Mouse (Mus musculus): ENCODE measurements around the gene Ush2a.

Gene Ush2a

DNA sequence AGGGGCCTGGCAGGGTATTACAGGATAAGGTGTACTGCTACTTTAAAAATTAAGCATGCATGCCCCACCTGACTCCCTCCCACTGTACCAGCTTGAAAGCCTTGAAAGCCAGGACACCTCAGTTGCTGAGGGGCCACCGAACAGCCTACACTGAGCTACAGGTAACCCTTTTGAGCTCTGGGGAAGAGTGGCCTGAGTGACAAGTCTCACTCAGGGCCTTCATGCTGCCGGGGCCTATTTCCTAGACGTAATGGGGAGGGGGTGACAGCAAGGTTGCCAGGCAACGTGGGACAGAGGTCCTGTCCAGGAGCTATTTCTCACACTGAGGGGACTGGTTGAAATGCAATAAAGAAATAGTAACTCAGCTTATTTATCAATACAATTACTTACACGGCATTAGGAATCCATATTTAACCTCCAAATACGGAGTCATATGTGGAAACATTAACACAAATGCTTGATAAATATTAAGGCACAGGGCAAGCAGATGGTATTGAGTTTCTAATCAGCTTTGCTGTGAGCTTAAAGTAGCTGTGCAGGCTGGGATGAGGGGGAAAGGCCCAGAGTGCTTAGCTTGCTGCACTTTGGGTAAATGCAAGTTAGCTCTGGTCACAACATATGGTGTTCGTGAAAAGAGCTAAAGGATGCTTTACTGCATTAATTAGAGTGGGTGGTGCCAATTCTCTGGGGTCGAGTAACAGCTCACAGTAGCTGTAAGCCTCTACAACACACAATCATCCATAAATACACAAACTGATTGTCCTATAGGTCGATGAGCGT, at the start of gene Ush2a:
TSS of gene Ush2a (plus strand) at position 121 of the 780 bp plus-strand sequence.
- no peak for DNase-seq

DNA sequence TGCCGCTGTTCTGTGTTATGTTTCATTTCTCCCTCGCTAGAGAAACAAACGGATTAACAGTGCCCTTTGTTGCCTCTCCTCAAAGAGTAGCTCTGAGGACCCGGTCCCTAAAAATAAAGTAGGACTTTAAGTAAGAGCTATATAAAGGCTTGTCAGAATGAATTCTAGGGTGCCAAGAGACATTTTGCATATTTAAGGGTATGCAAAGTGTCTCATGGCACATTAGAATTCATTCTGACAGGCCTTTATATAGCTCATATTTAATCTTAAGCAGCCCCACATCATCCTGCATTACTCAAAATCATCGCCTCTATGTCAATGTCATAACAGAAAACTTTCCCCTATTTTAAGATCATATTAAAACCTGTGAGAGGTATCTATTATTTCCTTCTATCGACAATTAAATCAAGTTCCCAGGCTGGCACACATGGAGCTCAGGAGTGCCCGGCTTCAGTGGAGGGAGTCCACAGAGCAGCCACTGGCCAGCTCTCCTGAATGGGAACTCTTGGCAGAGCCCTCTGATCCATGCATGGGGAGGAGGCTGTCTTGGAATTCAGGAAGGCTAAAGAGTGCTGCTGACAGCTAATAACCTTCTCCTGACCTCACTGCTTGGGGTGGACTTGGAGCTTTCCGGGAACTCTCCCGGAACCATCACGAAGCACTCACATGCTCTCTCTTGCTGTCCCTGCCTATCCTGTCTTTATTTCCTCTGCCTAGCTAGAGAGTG, 46.8 kb upstream of the Ush2a start:
- DNase-seq, result no peak

DNA sequence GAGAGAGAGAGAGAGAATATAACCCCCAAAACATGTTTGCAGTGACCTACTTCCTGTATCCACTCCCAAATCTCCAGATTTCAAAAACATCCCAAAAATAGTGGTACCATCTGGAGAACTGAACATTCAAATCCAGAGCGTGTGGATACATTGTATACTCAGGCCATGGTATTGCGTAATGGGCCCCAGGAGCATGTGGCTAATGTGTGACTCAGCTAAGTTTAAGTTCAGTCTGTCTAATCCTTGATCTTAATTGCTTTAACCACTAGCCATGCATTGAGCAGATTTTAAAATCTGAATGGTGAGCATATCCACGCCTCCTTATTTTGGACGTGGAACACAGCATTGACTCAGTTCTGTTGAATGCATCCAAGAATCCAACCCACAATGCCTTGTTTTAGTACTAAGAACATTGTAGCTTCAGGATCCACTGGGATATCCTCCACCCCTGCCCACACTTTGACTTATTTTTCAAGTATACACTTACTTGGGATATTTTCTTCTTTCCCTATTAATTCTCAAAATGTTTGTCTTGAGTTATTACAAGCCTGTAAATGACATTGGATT, 40.5 kb upstream of the Ush2a start:
- no peak for DNase-seq

DNA sequence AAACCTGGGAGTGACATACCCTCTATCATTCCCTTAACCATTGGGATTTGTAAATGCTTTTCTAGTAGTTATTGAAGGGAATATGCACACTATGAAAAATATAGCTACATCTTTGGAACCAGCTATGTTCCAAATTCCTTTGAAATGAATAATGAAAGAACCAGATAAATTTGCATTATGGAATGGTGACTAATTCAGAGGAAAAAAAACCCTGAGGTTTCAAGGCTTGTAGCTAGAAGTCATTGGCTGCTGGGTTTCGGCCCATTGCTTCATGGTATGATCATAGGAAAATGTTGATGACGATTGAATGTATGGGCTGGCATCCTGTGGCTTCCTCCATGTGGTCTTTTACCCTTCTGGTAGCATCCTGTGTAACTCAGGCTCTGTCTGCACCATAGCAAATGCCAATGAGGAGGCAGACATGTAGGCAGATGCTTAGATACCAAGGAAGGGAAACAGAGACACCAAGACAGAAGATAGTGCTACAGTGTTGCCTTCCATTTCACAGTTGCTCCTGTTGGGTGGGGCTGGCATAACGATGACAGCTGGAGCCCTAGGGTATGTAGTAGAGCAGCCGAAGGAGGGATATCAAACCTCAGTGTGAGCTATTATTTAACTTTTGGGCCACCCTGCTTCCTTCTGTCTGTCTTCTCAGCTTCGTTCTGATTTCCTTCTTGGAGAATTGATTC, 28.6 kb upstream of the Ush2a start:
- no peak for DNase-seq

DNA sequence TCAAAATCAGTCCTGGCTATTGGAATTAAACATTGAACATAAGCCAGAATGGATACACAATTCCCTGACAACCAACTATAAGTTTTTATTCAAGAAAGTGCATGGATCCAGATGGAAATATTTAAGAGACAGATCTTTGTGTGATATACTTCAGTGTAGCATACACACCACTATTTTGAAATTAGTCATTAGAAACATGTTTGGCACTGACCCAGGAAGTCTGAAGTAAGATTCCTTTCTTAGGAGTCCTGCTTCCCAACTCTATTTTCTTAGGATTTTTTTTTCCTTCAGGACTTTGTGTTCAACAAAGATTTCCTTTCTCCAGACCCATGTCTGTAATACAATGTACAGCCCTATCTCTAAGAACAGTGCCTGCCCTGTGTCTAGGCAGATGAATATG, 23.2 kb upstream of the Ush2a start:
- no peak for DNase-seq

DNA sequence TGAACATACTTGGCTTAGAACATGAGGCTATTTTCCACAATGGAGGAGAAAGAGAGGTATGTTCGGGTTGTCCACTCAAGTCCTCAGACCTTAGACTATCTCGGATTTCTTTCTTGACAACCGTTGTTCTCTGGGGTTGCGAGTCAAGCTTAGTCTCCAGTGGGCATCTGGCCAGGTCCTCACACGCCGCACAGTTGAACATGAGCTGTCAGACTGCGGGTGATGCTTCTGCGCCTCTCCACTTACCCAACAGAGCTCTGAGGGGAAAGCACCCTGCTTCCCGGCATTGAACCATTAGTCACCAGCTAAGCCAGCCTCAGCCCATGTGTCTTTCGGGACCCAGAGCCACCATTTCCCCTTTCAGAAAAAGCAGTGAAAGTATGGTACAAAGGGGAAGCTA, 20.1 kb upstream of the Ush2a start:
- DNase-seq, result no peak

DNA sequence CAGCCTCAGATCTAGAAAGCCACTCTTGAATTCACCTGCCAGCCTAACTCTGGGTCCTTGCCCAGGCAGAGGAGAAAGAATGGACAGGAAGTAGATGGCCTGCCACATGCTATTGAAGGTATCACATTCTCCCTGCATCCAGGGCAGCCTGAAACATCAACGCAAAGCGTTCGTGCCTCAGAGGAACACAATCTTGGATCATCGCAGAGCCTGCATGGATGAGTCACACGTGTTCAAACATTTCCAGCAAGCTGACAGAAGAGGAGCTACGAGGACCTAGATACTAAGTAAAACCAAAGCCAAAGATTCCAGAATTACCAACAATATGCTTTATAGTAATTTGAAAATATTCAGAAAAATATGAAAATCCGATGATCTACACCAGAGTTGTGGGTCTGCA, 4.3 kb upstream of the Ush2a start:
- DNase-seq, result peak; percentile 19

DNA sequence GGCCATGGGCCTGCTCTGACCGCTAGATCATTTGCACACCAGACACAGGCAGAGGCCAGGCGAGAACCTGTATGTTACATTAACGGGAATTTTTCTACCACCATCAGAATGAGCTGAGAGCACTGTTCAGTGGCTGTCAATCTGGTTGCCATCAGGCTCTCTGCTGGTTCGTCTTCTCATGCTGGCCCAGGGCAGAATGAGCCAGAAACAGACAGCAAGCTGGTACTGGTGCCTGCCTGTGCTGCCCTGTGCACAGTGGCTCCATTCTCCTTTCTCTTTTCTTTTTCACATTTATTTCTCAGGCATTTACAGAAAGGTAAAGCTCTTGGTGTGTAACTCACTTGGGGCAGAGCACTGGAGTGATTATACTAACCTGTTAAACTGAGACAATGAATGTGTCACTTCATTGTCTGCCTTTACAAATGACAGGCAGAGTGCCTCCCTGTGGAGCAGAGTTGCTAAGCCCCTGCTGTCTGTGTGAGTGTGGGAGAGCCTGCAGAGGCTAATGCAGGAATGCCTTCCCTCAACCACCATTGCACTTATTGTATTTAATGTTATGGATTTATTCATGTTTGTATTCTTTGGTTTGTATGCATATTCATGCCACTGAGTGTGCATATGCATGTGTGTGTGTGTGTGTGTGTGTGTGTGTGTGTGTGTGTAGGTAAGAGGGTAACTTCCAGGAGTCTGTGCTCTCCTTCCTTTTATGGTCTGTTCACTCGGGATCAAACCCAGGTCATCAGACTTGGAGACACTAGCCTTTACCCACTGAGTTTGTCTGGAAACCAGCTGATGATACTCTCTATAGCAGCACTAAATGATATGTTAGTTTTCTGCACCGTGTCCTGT, 1.3 kb upstream of the Ush2a start:
- no peak for DNase-seq

DNA sequence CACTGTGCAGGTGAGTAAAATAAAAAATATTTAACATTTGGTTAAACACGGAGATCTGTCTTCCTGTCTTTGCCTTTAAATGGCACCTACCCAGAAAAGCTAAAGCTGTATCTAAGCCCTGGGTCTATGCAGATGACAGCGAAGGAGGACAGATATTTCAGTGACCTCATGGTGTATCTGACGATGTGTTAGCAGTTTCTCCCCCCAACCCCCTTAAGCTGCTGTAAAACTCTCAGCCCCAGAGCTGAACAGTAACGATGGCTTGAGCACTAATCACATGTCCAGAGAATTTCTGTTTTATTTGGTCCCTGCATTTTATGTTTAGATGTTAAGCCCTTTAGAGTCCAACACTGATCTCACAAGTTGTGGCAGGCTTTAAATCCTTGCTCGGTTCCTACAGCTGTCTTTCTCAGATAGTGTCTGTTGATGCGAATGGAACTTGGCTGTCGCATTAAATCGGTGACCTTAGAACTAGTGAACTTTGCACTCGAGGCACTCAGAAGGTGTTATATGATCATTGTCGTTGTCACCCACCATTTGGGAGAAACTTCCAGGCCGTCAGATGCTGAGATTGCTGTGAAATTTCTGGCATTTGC, 5.4 kb downstream of the Ush2a start:
- no peak for DNase-seq

DNA sequence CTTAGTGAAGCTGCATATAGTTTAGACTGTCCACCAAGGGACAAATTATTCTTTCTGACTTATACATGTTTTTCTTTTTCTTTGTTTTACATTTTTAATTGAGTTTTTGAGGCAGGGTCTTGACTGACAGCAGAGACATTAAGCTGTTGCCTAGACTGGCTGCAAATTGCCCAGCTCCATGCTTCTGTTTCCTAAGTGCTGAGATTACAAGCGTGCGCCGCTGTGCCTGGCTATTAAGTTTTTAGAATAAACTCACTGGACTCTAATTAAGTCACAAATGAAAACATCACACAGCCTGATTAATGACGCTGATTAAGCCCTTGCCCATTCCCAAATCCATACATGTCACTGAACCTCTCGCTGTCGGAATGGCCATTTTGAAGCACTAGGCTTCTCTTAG, 7.2 kb downstream of the Ush2a start:
- no peak for DNase-seq

DNA sequence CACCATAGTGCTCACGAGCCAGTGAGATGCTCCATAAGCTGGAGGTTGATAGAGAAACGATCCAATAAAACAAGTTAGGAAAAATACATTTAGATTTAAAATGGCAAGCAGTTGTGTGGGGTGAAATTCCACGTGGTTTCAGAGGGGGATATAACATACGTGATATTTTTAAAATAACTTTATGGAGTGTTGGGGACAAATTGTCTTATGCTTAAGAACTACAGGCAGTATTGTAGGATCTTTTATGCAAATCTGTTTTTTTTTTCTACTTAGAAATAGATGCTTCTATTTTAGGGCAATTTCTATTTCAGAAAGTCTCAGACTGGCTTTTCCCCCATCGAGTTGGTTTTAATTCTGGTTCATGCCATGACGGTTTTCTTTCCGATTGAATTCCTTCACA, 51.5 kb downstream of the Ush2a start:
- DNase-seq, result no peak

DNA sequence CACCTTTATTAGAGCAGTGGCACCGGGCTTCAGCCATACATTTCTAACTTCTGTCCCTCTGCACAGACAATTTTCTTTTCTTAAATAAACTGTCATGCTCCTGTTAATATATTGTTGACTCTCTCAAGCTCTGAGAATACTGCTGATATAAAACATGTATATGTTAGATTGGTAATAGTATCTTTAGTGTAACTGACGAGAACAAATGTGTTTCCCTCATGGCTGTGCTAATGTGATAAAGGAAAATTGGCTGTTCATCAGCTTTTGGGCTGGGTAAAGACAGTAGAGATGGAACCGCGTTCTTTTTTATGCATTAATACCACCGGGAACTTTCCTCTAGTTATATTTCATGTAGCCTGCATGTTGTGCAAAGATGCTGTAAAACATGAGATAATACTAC, 54.8 kb downstream of the Ush2a start:
- DNase-seq, result no peak

DNA sequence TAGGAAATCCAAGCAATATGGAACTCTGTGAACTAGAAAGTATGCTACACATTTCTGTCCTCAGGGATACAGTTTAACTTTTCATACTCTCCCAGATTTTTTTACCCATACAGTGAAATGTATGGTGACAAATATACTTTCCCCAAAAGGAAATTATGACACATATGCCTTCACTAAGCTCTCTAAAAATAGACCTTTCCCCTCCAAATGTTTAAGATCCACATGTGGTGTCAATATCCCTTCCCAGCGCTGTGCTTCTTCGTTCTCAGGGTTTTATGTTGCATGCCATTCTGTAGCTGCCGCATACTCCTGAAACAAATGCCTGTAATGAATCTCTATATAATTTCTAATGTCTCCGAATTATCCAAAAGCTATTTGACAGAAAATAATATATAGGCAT, 58.4 kb downstream of the Ush2a start:
- no peak for DNase-seq

DNA sequence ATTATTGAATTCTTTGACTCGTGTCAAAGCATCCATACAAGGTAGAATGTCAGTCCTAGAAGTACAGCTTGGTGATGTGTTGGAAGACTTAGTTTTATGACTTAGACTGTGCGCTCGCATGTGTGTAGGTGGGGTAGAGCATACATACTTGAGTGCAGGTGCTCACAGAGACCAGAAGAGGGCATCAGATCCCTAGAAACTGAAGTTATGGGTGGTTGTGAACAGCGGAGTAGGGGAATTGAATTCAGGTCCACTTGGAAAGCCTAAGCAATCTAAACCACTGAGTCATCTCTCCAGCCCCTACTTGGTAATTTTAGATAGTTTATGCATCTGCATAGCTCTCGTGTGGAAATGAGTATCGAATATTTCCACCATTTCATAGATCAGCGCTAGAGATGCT, 59.7 kb downstream of the Ush2a start:
- DNase-seq, result no peak

DNA sequence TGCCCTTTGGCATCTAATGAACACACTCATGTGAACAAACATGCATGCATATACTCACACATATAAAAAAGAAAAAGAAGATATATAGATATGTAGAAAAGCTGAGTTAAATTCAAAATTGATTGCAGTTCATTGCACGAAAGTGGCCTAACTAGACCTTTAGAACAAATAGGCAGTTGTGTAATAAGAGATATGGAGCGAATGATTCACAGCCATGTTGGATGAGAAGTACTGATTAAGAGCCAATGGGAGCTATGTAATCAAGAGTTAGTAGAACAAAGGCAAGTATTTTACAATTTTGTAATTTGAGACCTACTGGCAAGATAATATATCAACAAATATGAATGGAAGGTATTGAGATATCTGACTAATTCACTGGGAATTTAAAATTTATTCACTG, 68.6 kb downstream of the Ush2a start:
- no peak for DNase-seq

DNA sequence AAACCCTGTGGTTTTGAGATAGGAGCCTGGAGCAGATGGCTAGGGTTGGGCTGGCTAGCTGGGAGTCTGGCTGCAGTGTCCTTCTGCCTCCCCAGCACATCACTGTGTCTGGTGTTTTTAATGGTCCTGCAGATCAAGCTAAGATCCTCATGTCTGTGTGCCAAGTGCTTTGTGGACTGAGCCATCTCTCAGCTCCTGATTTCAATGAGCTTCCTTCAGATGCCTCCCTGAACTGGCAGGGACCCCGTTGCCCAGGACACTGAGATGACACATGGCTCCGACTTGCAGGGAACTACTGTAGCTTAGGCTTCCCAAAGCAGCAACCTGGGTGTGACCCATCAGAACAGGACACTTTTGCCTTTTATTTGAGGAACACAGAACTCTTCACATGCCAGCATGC, 72.1 kb downstream of the Ush2a start:
- no peak for DNase-seq

DNA sequence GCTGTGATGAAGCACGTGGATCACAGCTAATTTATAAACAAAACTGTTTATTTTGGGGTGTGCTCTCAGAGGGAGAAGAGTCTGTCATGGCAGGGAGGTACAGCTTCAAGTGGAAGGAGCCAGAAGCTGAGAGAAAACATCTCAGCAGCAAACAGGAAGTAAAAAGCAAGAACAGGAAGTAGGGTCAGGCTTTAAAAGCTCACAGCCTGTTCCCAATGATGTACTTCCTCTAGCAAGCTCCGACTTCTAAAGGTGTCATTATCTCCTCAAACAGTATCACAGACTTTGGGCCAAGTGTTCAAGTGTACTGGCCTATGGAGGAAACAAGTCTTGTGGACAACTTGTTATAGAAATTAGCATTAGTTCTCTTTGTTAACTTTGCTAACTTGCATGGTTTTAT, 85.9 kb downstream of the Ush2a start:
- DNase-seq, result no peak

DNA sequence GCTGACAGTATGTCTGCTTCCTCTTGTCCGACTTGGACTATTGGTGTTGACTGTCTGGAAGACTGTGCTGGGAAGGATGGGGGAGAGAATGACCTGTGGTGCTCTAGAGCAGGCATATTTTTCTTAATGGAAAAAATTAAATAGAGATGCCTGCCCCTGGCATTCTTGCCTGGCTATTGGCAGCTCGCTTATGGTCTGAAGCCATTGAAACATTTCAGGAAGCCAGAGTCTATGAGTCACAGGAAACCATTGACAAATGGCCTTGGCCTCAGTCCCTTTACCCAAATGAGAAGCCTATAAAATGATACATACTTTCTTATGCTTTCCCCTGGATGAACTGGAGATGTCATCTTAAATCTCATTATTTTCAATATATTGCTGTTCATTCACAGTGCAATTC, 92.9 kb downstream of the Ush2a start:
- DNase-seq, result no peak

DNA sequence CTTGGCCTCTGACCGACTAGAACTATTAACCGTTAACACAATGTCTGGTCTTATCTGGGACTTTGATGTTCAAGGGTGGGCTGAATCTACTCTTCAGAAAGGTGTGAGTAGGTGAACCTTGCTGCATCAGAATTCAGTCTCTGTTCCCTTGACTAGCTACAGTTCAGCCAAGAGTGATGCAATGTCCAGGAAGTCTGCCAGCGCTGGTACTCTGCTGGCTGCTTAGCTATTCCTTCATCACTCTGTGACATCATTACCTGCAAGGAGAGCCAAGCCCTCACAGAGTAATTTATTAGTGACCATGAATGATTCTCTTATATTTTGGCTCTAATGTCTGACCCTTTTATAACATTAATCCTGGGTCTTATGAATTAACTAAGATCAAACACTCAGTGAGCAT, 101.7 kb downstream of the Ush2a start:
- no peak for DNase-seq

DNA sequence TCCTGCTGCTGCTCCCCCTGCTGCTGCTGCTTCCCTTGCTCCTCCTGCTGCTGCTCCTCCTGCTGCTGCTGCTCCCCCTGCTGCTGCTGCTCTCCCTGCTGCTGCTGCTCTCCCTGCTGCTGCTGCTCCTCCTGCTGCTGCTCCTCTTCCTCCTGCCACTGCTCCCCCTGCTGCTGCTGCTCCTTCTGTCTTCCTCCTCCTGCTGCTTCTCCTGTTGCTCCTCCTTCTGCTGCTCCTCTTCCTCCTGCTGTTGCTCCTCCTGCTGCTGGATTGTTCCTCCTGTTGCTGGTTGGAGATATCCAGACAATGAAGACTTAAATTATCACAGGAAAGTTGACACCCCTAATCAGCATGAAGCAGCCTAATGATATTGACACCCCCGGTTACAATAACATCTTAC, 123.4 kb downstream of the Ush2a start:
- no peak for DNase-seq

DNA sequence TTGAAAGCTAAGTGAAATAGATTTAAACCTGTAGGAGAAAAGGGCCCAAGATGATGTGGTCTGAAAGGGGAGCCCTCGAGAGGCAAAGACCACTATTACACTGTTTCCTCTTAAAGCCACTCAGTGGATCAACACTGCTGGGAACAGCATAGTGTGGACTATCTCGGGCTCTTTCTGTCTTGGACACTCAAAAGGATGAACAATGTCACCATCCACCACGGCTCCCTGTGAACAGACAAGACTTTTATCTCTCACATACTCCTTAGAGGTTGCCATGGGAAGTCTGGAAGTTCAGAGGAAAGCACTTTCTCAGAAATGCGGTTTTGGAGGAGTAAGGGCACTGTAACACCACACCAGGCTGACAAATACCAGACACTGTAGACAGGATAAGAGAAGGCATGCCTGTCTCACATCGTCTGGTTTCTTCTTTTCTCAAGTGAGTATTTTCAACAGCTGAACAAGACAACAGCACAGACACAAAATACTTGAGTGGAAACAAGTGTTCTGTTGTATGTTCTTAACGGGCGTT, 124.0 kb downstream of the Ush2a start:
- no peak for DNase-seq

DNA sequence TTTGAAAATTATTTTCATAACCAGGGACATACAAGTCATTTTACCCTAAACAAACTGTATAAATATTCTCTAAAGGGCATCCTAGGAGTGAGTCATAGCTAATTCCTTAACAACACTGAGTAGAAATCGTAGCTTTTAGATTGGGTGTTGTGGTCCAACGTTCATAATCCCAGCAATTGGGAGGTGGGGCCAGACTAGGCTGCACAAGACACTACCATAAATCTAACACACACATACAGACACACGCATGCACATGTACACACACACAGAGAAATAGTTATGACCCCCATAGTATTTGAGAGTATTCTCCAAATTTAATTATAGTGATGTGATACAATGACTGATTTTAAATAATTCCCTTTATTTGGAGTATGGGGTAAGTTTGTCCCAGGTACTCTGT, 125.5 kb downstream of the Ush2a start:
- DNase-seq, result no peak
